Mouse (Mus musculus) cerebellum, adult 18-20 months (tissue): ENCODE data around the gene Insig1.

Source experiments
- DNase-seq, 2 experiments: peaks; one replicate each; pipeline ENCODE4 v3.0.0; 2021

Gene Insig1

GRCm38 (mm10) chr5:28065275-28065674 lies 5.9 kb upstream of the Insig1 start:
- no peak for DNase-seq

- DNase-seq, result no peak
Measured at GRCm38 (mm10) chr5:28066311-28066710, 4.9 kb upstream of the Insig1 start.

GRCm38 (mm10) chr5:28070149-28070827 lies 875 bp upstream of the Insig1 start:
- peak in 1 of 2 experiments; percentile 36 for DNase-seq

- DNase-seq, result peak; percentile 84 to 92
Measured at GRCm38 (mm10) chr5:28071456-28072223, 477 bp downstream of the Insig1 start.

GRCm38 (mm10) chr5:28079431-28079830 lies 8.3 kb downstream of the Insig1 start:
- no peak for DNase-seq

- DNase-seq, result no peak
Measured at GRCm38 (mm10) chr5:28081127-28081526, 10.0 kb downstream of the Insig1 start.

- no peak for DNase-seq
Measured at GRCm38 (mm10) chr5:28081822-28082221, 10.7 kb downstream of the Insig1 start.

GRCm38 (mm10) chr5:28082312-28082711 lies 11.1 kb downstream of the Insig1 start:
- DNase-seq, result no peak

- DNase-seq, result no peak
Measured at GRCm38 (mm10) chr5:28082796-28083195, 11.6 kb downstream of the Insig1 start.

GRCm38 (mm10) chr5:28084743-28085142 lies 13.6 kb downstream of the Insig1 start:
- DNase-seq, result no peak

GRCm38 (mm10) chr5:28090547-28090946 lies 19.4 kb downstream of the Insig1 start:
- DNase-seq, result no peak

GRCm38 (mm10) chr5:28092327-28092726 lies 21.2 kb downstream of the Insig1 start:
- no peak for DNase-seq

- DNase-seq, result peak; percentile 80 to 91
Measured at GRCm38 (mm10) chr5:28093874-28094273, 22.7 kb downstream of the Insig1 start.

GRCm38 (mm10) chr5:28094393-28094792 lies 23.2 kb downstream of the Insig1 start:
- no peak for DNase-seq

GRCm38 (mm10) chr5:28094846-28095245 lies 23.7 kb downstream of the Insig1 start:
- no peak for DNase-seq

- DNase-seq, result no peak
Measured at GRCm38 (mm10) chr5:28095671-28096070, 24.5 kb downstream of the Insig1 start.

GRCm38 (mm10) chr5:28106966-28107365 lies 35.8 kb downstream of the Insig1 start:
- DNase-seq, result peak; percentile 28 to 48

GRCm38 (mm10) chr5:28107974-28108373 lies 36.8 kb downstream of the Insig1 start:
- no peak for DNase-seq

- DNase-seq, result no peak
Measured at GRCm38 (mm10) chr5:28110881-28111280, 39.7 kb downstream of the Insig1 start.

- DNase-seq, result no peak
Measured at GRCm38 (mm10) chr5:28117251-28117880, 46.2 kb downstream of the Insig1 start.

- DNase-seq, result peak; percentile 69 to 77
Measured at GRCm38 (mm10) chr5:28117882-28118530, 46.8 kb downstream of the Insig1 start.

- peak; percentile 31 to 54 for DNase-seq
Measured at GRCm38 (mm10) chr5:28118531-28118925, 47.4 kb downstream of the Insig1 start.

GRCm38 (mm10) chr5:28119576-28119975 lies 48.4 kb downstream of the Insig1 start:
- DNase-seq, result no peak
